Comparison of ENCODE assay signal across 7 mouse cellular contexts in the genomic region with DNA sequence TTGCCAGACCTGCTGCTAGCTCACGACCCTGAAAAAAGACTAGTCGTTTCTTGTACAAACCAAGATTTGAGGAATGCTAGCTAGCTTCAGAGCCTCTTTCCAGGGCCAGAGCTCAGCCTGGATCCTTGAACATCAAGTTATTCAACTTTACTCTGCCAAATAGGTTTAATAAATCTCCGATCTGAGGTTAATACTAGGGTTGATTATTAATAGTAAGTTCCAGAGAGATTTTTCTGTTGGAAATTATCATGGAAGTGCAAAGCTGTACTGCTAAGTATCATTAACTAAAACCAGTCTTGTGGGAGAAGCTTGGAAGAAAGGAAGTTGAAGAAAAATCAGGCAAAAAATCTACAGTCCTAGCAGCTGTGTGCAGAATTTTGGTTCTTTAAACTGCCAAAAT. TPM values are rescaled to one million over a fixed set of nuclear protein-coding genes. Genes with fewer than 3 reads are reported as not detected.
DNase-seq lines count a peak whose midpoint lies in the region; ATAC-seq and TF ChIP-seq lines count a peak whose summit lies in the region.

No protein-coding gene starts in this region.

- no peak overlapping the region for H3K27ac ChIP-seq in neural tube, embryonic 11.5 days (ENCODE audit: low read depth, low read length)
- H3K27ac ChIP-seq in forebrain, embryonic 15.5 days (replicated peaks): peak overlapping the region; percentile 97
- H3K27ac ChIP-seq in limb, embryonic 15.5 days: peak overlapping the region; percentile 99
- H3K27ac ChIP-seq in stomach, postnatal 0 days (replicated peaks): peak overlapping the region; percentile 99

- H3K9me3 ChIP-seq in neural tube, embryonic 11.5 days (ENCODE audit: control insufficient read depth, low read length): no peaks in the 10 kb centered on the region
- H3K9me3 ChIP-seq in forebrain, embryonic 15.5 days: no peaks in the 10 kb centered on the region
- H3K9me3 ChIP-seq in limb, embryonic 15.5 days: no peaks in the 10 kb centered on the region
- H3K9me3 ChIP-seq in stomach, postnatal 0 days (ENCODE audit: control insufficient read depth, low read length): no peaks in the 10 kb centered on the region

- H3K4me2 ChIP-seq in neural tube, embryonic 11.5 days (ENCODE audit: low read depth): peak overlapping the region; percentile 75
- H3K4me2 ChIP-seq in forebrain, embryonic 15.5 days (replicated peaks): peak overlapping the region; percentile 89
- peak overlapping the region; percentile 91 for H3K4me2 ChIP-seq in limb, embryonic 15.5 days
- peak overlapping the region; percentile 96 for H3K4me2 ChIP-seq in stomach, postnatal 0 days (replicated peaks; ENCODE audit: low read depth)

- ATAC-seq in neural tube, embryonic 11.5 days (ENCODE audit: insufficient read depth, low FRiP score, low TSS enrichment): no peak
- no peak for ATAC-seq in forebrain, embryonic 15.5 days (replicated peaks)
- ATAC-seq in limb, embryonic 15.5 days (ENCODE audit: insufficient number of reproducible peaks, low FRiP score, low TSS enrichment, low read depth): no peak
- no peak for ATAC-seq in stomach, postnatal 0 days (ENCODE audit: low FRiP score, low TSS enrichment)

- H3K36me3 ChIP-seq in neural tube, embryonic 11.5 days (ENCODE audit: control insufficient read depth, insufficient read depth, low read length): no peaks in the 10 kb centered on the region
- no peaks in the 10 kb centered on the region for H3K36me3 ChIP-seq in forebrain, embryonic 15.5 days
- no peaks in the 10 kb centered on the region for H3K36me3 ChIP-seq in limb, embryonic 15.5 days
- H3K36me3 ChIP-seq in stomach, postnatal 0 days (ENCODE audit: control insufficient read depth, insufficient read depth, low read length): no peaks in the 10 kb centered on the region

- no peak for TF ChIP-seq CTCF in stomach, postnatal 0 days (IDR thresholded peaks at IDR 0.05; ENCODE audit: low read depth)

- no peak for TF ChIP-seq EP300 in stomach, postnatal 0 days (optimal IDR thresholded peaks at IDR 0.05)

- peak overlapping the region; percentile 80 for H3K4me3 ChIP-seq in neural tube, embryonic 11.5 days (ENCODE audit: low read depth, low read length)
- peak overlapping the region; percentile 71 for H3K4me3 ChIP-seq in forebrain, embryonic 15.5 days
- peak overlapping the region; percentile 79 for H3K4me3 ChIP-seq in limb, embryonic 15.5 days
- peak overlapping the region; percentile 83 for H3K4me3 ChIP-seq in stomach, postnatal 0 days (ENCODE audit: low read depth, low read length)

- intact Hi-C loops in gastrocnemius, postnatal 36 days (cut with DNase I): loop anchor here (10.0 kb wide), 1 partner anchor 701 kb away; no protein-coding TSS in a partner anchor

- H3K27me3 ChIP-seq in neural tube, embryonic 11.5 days (ENCODE audit: control insufficient read depth, insufficient read depth, low read length): no peaks in the 10 kb centered on the region
- H3K27me3 ChIP-seq in forebrain, embryonic 15.5 days: 0 out of 2 replicates have a peak, but pooled peaks cover 3% of the 10 kb centered on the region
- H3K27me3 ChIP-seq in limb, embryonic 15.5 days: no peaks in the 10 kb centered on the region
- H3K27me3 ChIP-seq in stomach, postnatal 0 days (ENCODE audit: control insufficient read depth, insufficient read depth, low read length): no peaks in the 10 kb centered on the region

- no peak for DNase-seq in neural tube, embryonic 11.5 days (ENCODE audit: low spot score)
- DNase-seq in neural tube, embryonic 10.5 days (ENCODE audit: extremely low spot score, low spot score): no peak
- DNase-seq in stomach, postnatal 0 days (ENCODE audit: low spot score): no peak
- no peak for DNase-seq in layer of hippocampus, postnatal 36 days
- no peak for DNase-seq in gastrocnemius, postnatal 36 days

- H3K4me1 ChIP-seq in neural tube, embryonic 11.5 days (ENCODE audit: control insufficient read depth, insufficient read depth, low read length): peaks cover 5% of the 10 kb centered on the region; the same call in 1 of the 2 replicates
- H3K4me1 ChIP-seq in forebrain, embryonic 15.5 days: peaks cover 17% of the 10 kb centered on the region
- peaks cover 16% of the 10 kb centered on the region for H3K4me1 ChIP-seq in limb, embryonic 15.5 days
- no peaks in the 10 kb centered on the region for H3K4me1 ChIP-seq in stomach, postnatal 0 days (replicated peaks; ENCODE audit: control insufficient read depth, insufficient read depth)

- 24% methylated on average over 3 of the region's 3 CpGs for WGBS in neural tube, embryonic 11.5 days
- WGBS in forebrain, embryonic 15.5 days: 25% methylated on average over 3 of the region's 3 CpGs
- 13% methylated on average over 3 of the region's 3 CpGs for WGBS in limb, embryonic 15.5 days
- WGBS in stomach, postnatal 0 days: 10% methylated on average over 3 of the region's 3 CpGs

- H3K9ac ChIP-seq in neural tube, embryonic 11.5 days (ENCODE audit: low read length): peak overlapping the region; percentile 93
- peak overlapping the region; percentile 83; the same call in 1 of the 2 replicates for H3K9ac ChIP-seq in forebrain, embryonic 15.5 days (replicated peaks)
- no peak overlapping the region for H3K9ac ChIP-seq in limb, embryonic 15.5 days
- peak overlapping the region; percentile 73; the same call in 1 of the 2 replicates for H3K9ac ChIP-seq in stomach, postnatal 0 days (ENCODE audit: low read length)

RNA-seq across cellular contexts. Expression of a gene that starts 1.2 kb away (rescaled TPM):
- 62.2 and 70.7 TPM in 2 replicates for polyA plus RNA-seq in neural tube, embryonic 11.5 days (2014; fragmentation: Nextera tagmentation; extraction: Ambion mirVana)
- polyA plus RNA-seq in forebrain, embryonic 15.5 days (2015; fragmentation: Nextera tagmentation; extraction: Ambion mirVana): 133 and 136 TPM in 2 replicates
- polyA plus RNA-seq in limb, embryonic 15.5 days (2015; fragmentation: Nextera tagmentation; extraction: Ambion mirVana): 68.1 and 97.7 TPM in 2 replicates
- 44.8 and 50.7 TPM in 2 replicates for polyA plus RNA-seq in stomach, postnatal 0 days (2015; fragmentation: Nextera tagmentation; extraction: Ambion mirVana)
- total RNA-seq in layer of hippocampus, postnatal 36 days (2021): 100 to 1,000 TPM; 210 to 218 TPM
- 10 to 100 TPM; 17.5 to 18.5 TPM for total RNA-seq in gastrocnemius, postnatal 36 days (2021)
